Mouse (Mus musculus) hindbrain, embryonic 11.5 days (tissue): ENCODE results near the gene Mospd2. TPM values are rescaled to one million over a fixed set of nuclear protein-coding genes. Genes with fewer than 3 reads are reported as not detected.

Source experiments
- ATAC-seq: fragments of 200-750 bp; cut with Nextera tagmentation; 2 replicates; pipeline ENCODE4 v1.8.0; 2017; ENCODE audit warnings: mild to moderate bottlenecking, moderate TSS enrichment, moderate library complexity; ENCODE audit not compliant: low FRiP score
- DNase-seq: peaks from one replicate; pipeline ENCODE4 v3.0.0-alpha.2; 2015; ENCODE audit warnings: low spot score
- H3K27ac ChIP-seq: fragments of 300-500 bp; sonication (generic); 2 replicates; pipeline ENCODE4 v1.5.1; 2014; ENCODE audit warnings: mild to moderate bottlenecking, low read depth, low read length
- H3K27me3 ChIP-seq: fragments of 300-500 bp; sonication (generic); 2 replicates; pipeline ENCODE4 v1.6.1; 2014; ENCODE audit warnings: mild to moderate bottlenecking, low read length, moderate library complexity, mixed read lengths; ENCODE audit not compliant: control insufficient read depth, insufficient read depth
- H3K36me3 ChIP-seq: fragments of 300-500 bp; sonication (generic); 2 replicates; pipeline ENCODE4 v1.6.1; 2014; ENCODE audit warnings: mild to moderate bottlenecking, low read length, moderate library complexity, mixed read lengths; ENCODE audit not compliant: control insufficient read depth, insufficient read depth
- H3K4me1 ChIP-seq: fragments of 300-500 bp; sonication (generic); replicated peaks from 2 replicates; pipeline ENCODE4 v1.6.1; 2014; ENCODE audit warnings: low read length, mixed read lengths; ENCODE audit not compliant: control insufficient read depth, insufficient read depth
- H3K4me2 ChIP-seq: fragments of 300-500 bp; sonication (generic); replicated peaks from 2 replicates; pipeline ENCODE4 v1.6.1; 2014; ENCODE audit warnings: mild to moderate bottlenecking, low read depth, low read length
- H3K4me3 ChIP-seq: fragments of 300-500 bp; sonication (generic); 2 replicates; pipeline ENCODE4 v1.5.1; 2014; ENCODE audit warnings: low read depth, low read length
- H3K9ac ChIP-seq: fragments of 300-500 bp; sonication (generic); 2 replicates; pipeline ENCODE4 v1.6.1; 2014; ENCODE audit warnings: low read depth, low read length
- H3K9me3 ChIP-seq: fragments of 300-500 bp; sonication (generic); 2 replicates; pipeline ENCODE4 v1.6.1; 2016; ENCODE audit warnings: low read length; ENCODE audit not compliant: control insufficient read depth
- WGBS: fragments of 180-500 bp; shearing (Covaris S2); extraction: QIAGEN DNeasy Blood & Tissue Kit; methylation state at CpG from one replicate; pipeline ENCODE4 v1.1.7; 2014; 5-methylcytosine and 5-hydroxymethylcytosine counted together
- polyA plus RNA-seq: library from polyadenylated mRNA; unstranded; fragments of >200 nt; fragmentation: Nextera tagmentation; extraction: Ambion mirVana; gene quantifications from 2 replicates; pipeline ENCODE4 v1.2.1, GENCODE M21; 2014

The Mospd2 gene
- 17.3 and 20.7 TPM in 2 replicates for polyA plus RNA-seq

DNA sequence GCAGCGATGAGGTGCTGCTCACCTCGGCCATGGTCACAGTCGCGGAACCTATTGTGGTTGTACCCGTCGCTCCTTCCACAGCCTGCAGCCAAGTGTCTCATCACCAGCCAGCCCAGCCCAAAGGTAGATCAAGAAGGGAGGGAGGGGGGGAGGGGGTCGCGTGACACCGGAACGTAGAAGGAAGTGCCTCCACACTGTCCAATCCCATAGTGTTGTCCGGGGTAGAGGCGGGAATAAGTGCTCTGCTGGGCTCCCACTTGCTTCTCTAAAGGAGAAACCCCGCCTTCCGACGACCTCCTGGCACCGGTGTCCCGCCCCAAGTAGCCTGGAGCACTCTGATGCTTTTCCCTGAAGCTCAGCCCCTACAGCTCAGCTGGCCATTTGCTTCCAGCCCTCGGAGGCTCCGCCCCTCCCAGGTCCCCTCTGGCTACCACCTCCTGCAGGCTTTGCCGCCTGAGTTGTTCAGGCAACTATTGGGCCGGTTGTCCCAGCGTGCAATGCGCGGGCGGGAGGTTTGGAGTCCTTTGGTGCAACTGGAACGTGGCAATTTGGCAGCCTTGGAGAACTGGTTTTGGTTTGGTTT, at the start of gene Mospd2, which contains the start of gene Fancb:
Gene Mospd2, minus strand, starts transcription at position 183 of the 583 bp plus-strand sequence.
Gene Fancb, plus strand, starts transcription at position 400 of the 583 bp plus-strand sequence.
- peak within 1 kb of the TSS; percentile 39 for H3K4me2 ChIP-seq
- H3K9ac ChIP-seq, result peak within 1 kb of the TSS; percentile 55
- H3K36me3 ChIP-seq, result no peaks in the 10 kb centered on the region
- no peaks in the 10 kb centered on the region for H3K9me3 ChIP-seq
- 14% methylated on average over 21 of the region's 26 CpGs for WGBS
- H3K4me1 ChIP-seq, result no peaks in the 10 kb centered on the region
- ATAC-seq (peak; percentile 100), DNase-seq (peak; percentile 79)
- peak within 1 kb of the TSS; percentile 52 for H3K4me3 ChIP-seq
- H3K27me3 ChIP-seq, result no peaks in the 10 kb centered on the region
- H3K27ac ChIP-seq, result no peak within 1 kb of the TSS

DNA sequence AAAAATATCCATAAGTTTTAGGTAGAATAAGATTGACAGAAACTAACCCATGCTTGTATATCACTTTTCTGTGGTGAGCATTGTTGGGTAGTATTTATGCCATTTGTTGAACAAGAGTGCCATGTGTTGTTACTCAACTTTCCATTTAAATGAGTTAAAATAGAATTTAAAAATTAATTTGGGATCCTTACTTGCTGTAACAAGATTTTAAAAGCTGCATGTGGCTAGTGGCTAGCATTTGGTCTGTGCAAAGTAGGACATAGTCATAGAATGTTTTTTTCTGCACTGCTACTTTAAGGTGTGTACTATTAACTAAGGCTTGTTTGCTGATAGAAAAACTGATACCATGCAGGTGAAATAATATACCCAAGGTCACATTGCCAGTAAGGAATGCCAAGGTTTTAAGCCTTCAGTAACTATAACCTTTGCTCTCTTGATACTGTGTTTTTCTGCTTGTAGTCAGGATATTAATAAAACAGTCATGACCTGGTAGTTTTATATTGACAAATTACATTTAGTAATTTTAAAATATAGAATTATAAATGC, 24.7 kb upstream of the Mospd2 start, which contains the start of gene Gm17604:
Gene Gm17604, minus strand, starts transcription at position 51 of the 546 bp plus-strand sequence.
- H3K9ac ChIP-seq, result no peak within 1 kb of the TSS
- H3K36me3 ChIP-seq, result no peaks in the 10 kb centered on the region
- no peak within 1 kb of the TSS for H3K4me2 ChIP-seq
- ATAC-seq (no peak), DNase-seq (no peak)
- no peaks in the 10 kb centered on the region for H3K4me1 ChIP-seq
- H3K4me3 ChIP-seq, result no peak within 1 kb of the TSS
- H3K27me3 ChIP-seq, result no peaks in the 10 kb centered on the region
- H3K27ac ChIP-seq, result no peak within 1 kb of the TSS
- no peaks in the 10 kb centered on the region for H3K9me3 ChIP-seq

GRCm38 (mm10) chrX:165003141-165003540, 23.0 kb upstream of the Mospd2 start:
- Histone ChIP-seq H3K4me1 (no peaks in the 10 kb centered on the region), H3K9me3 (no peaks in the 10 kb centered on the region), H3K36me3 (no peaks in the 10 kb centered on the region), H3K4me3 (no peak overlapping the region), H3K4me2 (no peak overlapping the region), H3K9ac (no peak overlapping the region), H3K27ac (no peak overlapping the region), H3K27me3 (no peaks in the 10 kb centered on the region)
- no peak for DNase-seq
- WGBS, result 42% methylated on average over 4 of the region's 4 CpGs
- no peak for ATAC-seq

DNA sequence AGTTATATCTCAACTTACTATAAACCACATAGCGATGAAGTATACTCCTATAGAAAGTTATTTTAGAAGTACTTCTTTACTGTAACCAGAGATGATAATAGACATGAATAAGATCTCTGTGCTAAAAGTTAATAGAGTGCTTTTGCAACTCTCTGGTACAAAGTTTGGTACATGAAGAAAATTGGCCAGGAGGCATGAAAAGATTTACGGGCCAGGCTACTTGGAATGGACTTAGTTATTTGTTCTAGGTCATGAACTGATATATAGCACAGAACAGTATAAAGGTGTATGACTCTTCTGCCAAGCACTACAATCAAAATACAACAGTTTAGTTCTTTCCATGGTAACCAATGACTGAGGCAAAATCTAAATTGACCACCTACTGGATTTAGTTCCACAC, 1.3 kb downstream of the Mospd2 start:
- H3K4me3 ChIP-seq, result no peak overlapping the region
- no peak overlapping the region for H3K4me2 ChIP-seq
- 97% methylated on average over 2 of the region's 2 CpGs for WGBS
- no peaks in the 10 kb centered on the region for H3K9me3 ChIP-seq
- no peak for ATAC-seq
- H3K9ac ChIP-seq, result no peak overlapping the region
- H3K36me3 ChIP-seq, result no peaks in the 10 kb centered on the region
- no peaks in the 10 kb centered on the region for H3K4me1 ChIP-seq
- no peak for DNase-seq
- H3K27ac ChIP-seq, result no peak overlapping the region
- no peaks in the 10 kb centered on the region for H3K27me3 ChIP-seq

DNA sequence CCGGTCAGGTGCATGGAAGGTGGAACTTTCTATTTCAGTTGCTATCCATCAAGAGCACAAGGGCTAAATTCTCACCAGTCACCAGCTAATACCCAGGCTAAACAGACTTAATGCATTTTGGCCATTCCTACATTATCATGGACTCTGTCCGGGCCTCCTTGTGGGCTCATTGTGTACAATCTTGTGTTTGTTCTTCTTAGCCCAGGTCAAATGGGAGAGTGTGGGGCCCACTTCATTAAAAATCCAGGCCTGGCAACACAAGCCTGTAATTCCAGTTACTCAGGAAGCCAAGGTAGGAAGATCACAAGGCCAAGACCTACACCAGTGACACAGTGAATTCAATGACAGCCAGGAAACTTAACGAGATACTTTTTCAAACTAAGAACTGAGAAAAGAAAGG, 9.0 kb downstream of the Mospd2 start:
- no peaks in the 10 kb centered on the region for H3K27me3 ChIP-seq
- DNase-seq (no peak), ATAC-seq (no peak)
- no peak overlapping the region for H3K9ac ChIP-seq
- H3K36me3 ChIP-seq, result no peaks in the 10 kb centered on the region
- no peaks in the 10 kb centered on the region for H3K4me1 ChIP-seq
- no peak overlapping the region for H3K27ac ChIP-seq
- H3K9me3 ChIP-seq, result no peaks in the 10 kb centered on the region
- WGBS, result 93% methylated on average over 3 of the region's 3 CpGs
- no peak overlapping the region for H3K4me2 ChIP-seq
- H3K4me3 ChIP-seq, result no peak overlapping the region

- Histone ChIP-seq H3K9ac (no peak overlapping the region), H3K27me3 (no peaks in the 10 kb centered on the region), H3K9me3 (no peaks in the 10 kb centered on the region), H3K4me3 (no peak overlapping the region), H3K4me2 (no peak overlapping the region), H3K4me1 (no peaks in the 10 kb centered on the region), H3K27ac (no peak overlapping the region), H3K36me3 (no peaks in the 10 kb centered on the region)
- ATAC-seq (no peak), DNase-seq (no peak)
- WGBS, result 90% methylated on average over 3 of the region's 3 CpGs
Measured at GRCm38 (mm10) chrX:164965750-164966448, 14.3 kb downstream of the Mospd2 start.

GRCm38 (mm10) chrX:164952601-164953375, 27.4 kb downstream of the Mospd2 start:
- no peaks in the 10 kb centered on the region for H3K9me3 ChIP-seq
- ATAC-seq (no peak), DNase-seq (no peak)
- no peaks in the 10 kb centered on the region for H3K27me3 ChIP-seq
- no peak overlapping the region for H3K4me3 ChIP-seq
- WGBS, result 85% methylated on average over 5 of the region's 5 CpGs
- no peaks in the 10 kb centered on the region for H3K36me3 ChIP-seq
- no peaks in the 10 kb centered on the region for H3K4me1 ChIP-seq
- no peak overlapping the region for H3K9ac ChIP-seq
- H3K27ac ChIP-seq, result no peak overlapping the region
- H3K4me2 ChIP-seq, result no peak overlapping the region

DNA sequence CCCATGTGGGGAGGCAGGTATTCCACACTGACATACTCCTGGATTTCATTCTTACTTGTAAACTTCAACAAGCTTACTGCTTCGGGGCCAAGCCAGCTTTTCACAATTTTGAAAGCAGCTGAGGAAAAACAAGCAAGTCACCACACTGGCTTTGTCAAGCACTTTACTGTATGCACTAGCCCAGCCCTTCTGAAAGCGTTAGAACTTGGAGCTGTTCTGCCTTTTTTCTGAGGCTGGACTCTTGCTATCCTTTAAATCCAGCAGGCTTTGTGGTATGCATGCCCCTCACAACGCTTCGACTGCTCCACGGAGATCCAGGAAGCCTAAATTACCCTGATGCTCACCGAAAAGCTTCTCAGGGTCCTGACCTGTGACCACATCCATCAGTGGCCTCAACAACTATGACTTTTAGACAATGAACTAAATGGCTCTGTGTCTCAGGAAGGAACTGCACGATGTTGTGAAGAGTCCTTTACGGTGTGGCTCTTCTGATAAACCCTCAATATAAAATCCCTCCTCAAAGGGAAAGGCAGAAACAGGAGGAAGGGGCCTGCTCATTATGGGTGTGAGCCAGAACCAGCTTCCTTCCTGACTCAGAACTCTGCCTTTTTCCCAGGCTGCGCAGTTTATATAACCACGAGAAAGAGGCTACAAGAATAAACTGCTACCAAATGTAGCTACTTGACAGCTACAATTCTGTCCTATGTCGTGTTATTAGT, 28.2 kb downstream of the Mospd2 start:
- H3K4me3 ChIP-seq, result no peak overlapping the region
- H3K9me3 ChIP-seq, result no peaks in the 10 kb centered on the region
- no peaks in the 10 kb centered on the region for H3K27me3 ChIP-seq
- no peaks in the 10 kb centered on the region for H3K4me1 ChIP-seq
- ATAC-seq (no peak), DNase-seq (no peak)
- H3K4me2 ChIP-seq, result no peak overlapping the region
- H3K27ac ChIP-seq, result no peak overlapping the region
- WGBS, result 65% methylated on average over 11 of the region's 11 CpGs
- H3K9ac ChIP-seq, result no peak overlapping the region
- no peaks in the 10 kb centered on the region for H3K36me3 ChIP-seq
